Comparison of ENCODE assay signal across 26 mouse cellular contexts in genomic region chr13:118418163-118418562, GRCm38 (mm10). TPM values are rescaled to one million over a fixed set of nuclear protein-coding genes. Genes with fewer than 3 reads are reported as not detected.
A peak's percentile ranks its signal among the peaks of the same experiment; 100 is the strongest.
DNase-seq lines count a peak whose midpoint lies in the region; ATAC-seq and TF ChIP-seq lines count a peak whose summit lies in the region.
"Had no signal": no experiment of that assay in that cellular context is flagged by ENCODE, and none has a peak within 500 bp of the region (broad histone marks: within the 10 kb centered on the region; RNA-seq: fewer than 3 reads in every experiment).

No protein-coding gene starts in this region.

- H3K27me3 ChIP-seq in forebrain, postnatal 0 days (ENCODE audit: insufficient read depth, low read length), result no peaks in the 10 kb centered on the region
- no peaks in the 10 kb centered on the region for H3K27me3 ChIP-seq in forebrain, embryonic 10.5 days (ENCODE audit: poor library complexity, severe bottlenecking)
- no peaks in the 10 kb centered on the region for H3K27me3 ChIP-seq in midbrain, embryonic 14.5 days (ENCODE audit: control insufficient read depth, insufficient read depth, low read length)
- no peaks in the 10 kb centered on the region for H3K27me3 ChIP-seq in midbrain, embryonic 11.5 days (ENCODE audit: control insufficient read depth, insufficient read depth, low read length)
- H3K27me3 ChIP-seq in hindbrain, embryonic 11.5 days (ENCODE audit: control insufficient read depth, insufficient read depth, low read length), result no peaks in the 10 kb centered on the region
- H3K27me3 ChIP-seq: embryonic facial prominence, embryonic 12.5 days; embryonic facial prominence, embryonic 15.5 days; forebrain, embryonic 15.5 days; hindbrain, embryonic 13.5 days; intestine, embryonic 15.5 days had no signal

- DNase-seq in forebrain, postnatal 0 days, result peak; percentile 3
- no peak for DNase-seq in forebrain, embryonic 10.5 days (ENCODE audit: extremely low spot score, low spot score)
- peak; percentile 21 for DNase-seq in midbrain, embryonic 14.5 days
- DNase-seq in midbrain, embryonic 11.5 days (ENCODE audit: low spot score, missing footprints), result no peak
- peak; percentile 24 for DNase-seq in brain, embryonic 14.5 days (ENCODE audit: low read depth)
- no peak for DNase-seq in hindbrain, embryonic 11.5 days (ENCODE audit: low spot score)
- DNase-seq: adrenal gland, postnatal 10 days; adrenal gland, postnatal 36 days; cerebellum, adult 11 months; cerebellum, adult 2 months; cerebellum, adult 9-11 months; cerebellum, postnatal 25 days; gastrocnemius, adult 2 months; gastrocnemius, postnatal 14 days; heart, adult 11 months had no signal

- WGBS in forebrain, postnatal 0 days, result 21% methylated on average over 4 of the region's 4 CpGs
- WGBS in forebrain, embryonic 10.5 days, result 71% methylated on average over 4 of the region's 4 CpGs
- WGBS in midbrain, embryonic 14.5 days, result 31% methylated on average over 4 of the region's 4 CpGs
- 59% methylated on average over 4 of the region's 4 CpGs for WGBS in midbrain, embryonic 11.5 days
- 41% methylated on average over 4 of the region's 4 CpGs for WGBS in hindbrain, embryonic 11.5 days

- no peak overlapping the region for H3K27ac ChIP-seq in forebrain, postnatal 0 days (ENCODE audit: low read depth, low read length)
- no peak overlapping the region for H3K27ac ChIP-seq in forebrain, embryonic 10.5 days
- no peak overlapping the region for H3K27ac ChIP-seq in midbrain, embryonic 14.5 days (replicated peaks; ENCODE audit: low read depth, low read length)
- H3K27ac ChIP-seq in midbrain, embryonic 11.5 days (ENCODE audit: low read depth, low read length), result no peak overlapping the region
- no peak overlapping the region for H3K27ac ChIP-seq in hindbrain, embryonic 11.5 days (ENCODE audit: low read depth, low read length)
- H3K27ac ChIP-seq: embryonic facial prominence, embryonic 12.5 days; embryonic facial prominence, embryonic 15.5 days; forebrain, embryonic 15.5 days; gastrocnemius, adult 2 months; hindbrain, embryonic 13.5 days; intestine, embryonic 15.5 days had no signal

- peak; percentile 47; the same call in 1 of the 2 replicates for ATAC-seq in forebrain, postnatal 0 days
- ATAC-seq in midbrain, embryonic 14.5 days (ENCODE audit: low FRiP score, low TSS enrichment), result no peak
- no peak for ATAC-seq in midbrain, embryonic 11.5 days (ENCODE audit: low FRiP score)
- ATAC-seq in hindbrain, embryonic 11.5 days (ENCODE audit: low FRiP score), result no peak
- ATAC-seq: forebrain, embryonic 15.5 days; hindbrain, embryonic 16.5 days; intestine, embryonic 15.5 days; Patski had no signal

- H3K9me3 ChIP-seq in forebrain, postnatal 0 days (ENCODE audit: low read length), result no peaks in the 10 kb centered on the region
- no peaks in the 10 kb centered on the region for H3K9me3 ChIP-seq in forebrain, embryonic 10.5 days
- H3K9me3 ChIP-seq in midbrain, embryonic 14.5 days (ENCODE audit: control insufficient read depth, low read length), result no peaks in the 10 kb centered on the region
- H3K9me3 ChIP-seq in midbrain, embryonic 11.5 days (ENCODE audit: control insufficient read depth, low read length), result no peaks in the 10 kb centered on the region
- H3K9me3 ChIP-seq in hindbrain, embryonic 11.5 days (ENCODE audit: control insufficient read depth, low read length), result no peaks in the 10 kb centered on the region
- H3K9me3 ChIP-seq: embryonic facial prominence, embryonic 12.5 days; embryonic facial prominence, embryonic 15.5 days; forebrain, embryonic 15.5 days; G1E; hindbrain, embryonic 13.5 days; intestine, embryonic 15.5 days had no signal

- no peak for TF ChIP-seq CTCF in forebrain, postnatal 0 days (IDR thresholded peaks at IDR 0.05; ENCODE audit: low read depth)
- TF ChIP-seq CTCF in brain, embryonic 14.5 days (IDR thresholded peaks at IDR 0.05; ENCODE audit: borderline replicate concordance, extremely low read depth, insufficient read depth, insufficient read length), result no peak

- no peak overlapping the region for H3K4me3 ChIP-seq in forebrain, postnatal 0 days (ENCODE audit: low read depth, low read length)
- no peak overlapping the region for H3K4me3 ChIP-seq in forebrain, embryonic 10.5 days
- no peak overlapping the region for H3K4me3 ChIP-seq in midbrain, embryonic 14.5 days (replicated peaks; ENCODE audit: low read depth, low read length)
- H3K4me3 ChIP-seq in midbrain, embryonic 11.5 days (ENCODE audit: low read depth, low read length), result no peak overlapping the region
- H3K4me3 ChIP-seq in hindbrain, embryonic 11.5 days (ENCODE audit: low read depth, low read length), result no peak overlapping the region
- H3K4me3 ChIP-seq: embryonic facial prominence, embryonic 12.5 days; embryonic facial prominence, embryonic 15.5 days; forebrain, embryonic 15.5 days; gastrocnemius, adult 2 months; hindbrain, embryonic 13.5 days; intestine, embryonic 15.5 days had no signal

- H3K9ac ChIP-seq in forebrain, postnatal 0 days, result no peak overlapping the region
- H3K9ac ChIP-seq in midbrain, embryonic 14.5 days (replicated peaks; ENCODE audit: low read length), result no peak overlapping the region
- no peak overlapping the region for H3K9ac ChIP-seq in midbrain, embryonic 11.5 days (ENCODE audit: low read length)
- no peak overlapping the region for H3K9ac ChIP-seq in hindbrain, embryonic 11.5 days (ENCODE audit: low read depth, low read length)
- H3K9ac ChIP-seq: embryonic facial prominence, embryonic 12.5 days; embryonic facial prominence, embryonic 15.5 days; forebrain, embryonic 15.5 days; hindbrain, embryonic 13.5 days; intestine, embryonic 15.5 days had no signal

- no peaks in the 10 kb centered on the region for H3K4me1 ChIP-seq in forebrain, postnatal 0 days (ENCODE audit: insufficient read depth)
- H3K4me1 ChIP-seq in forebrain, embryonic 10.5 days, result no peaks in the 10 kb centered on the region
- H3K4me1 ChIP-seq in midbrain, embryonic 14.5 days (ENCODE audit: control insufficient read depth, insufficient read depth, low read length), result no peaks in the 10 kb centered on the region
- peaks cover 4% of the 10 kb centered on the region; the same call in 1 of the 2 replicates for H3K4me1 ChIP-seq in midbrain, embryonic 11.5 days (ENCODE audit: control insufficient read depth, insufficient read depth, low read length)
- no peaks in the 10 kb centered on the region for H3K4me1 ChIP-seq in hindbrain, embryonic 11.5 days (replicated peaks; ENCODE audit: control insufficient read depth, insufficient read depth, low read length)
- H3K4me1 ChIP-seq: embryonic facial prominence, embryonic 12.5 days; embryonic facial prominence, embryonic 15.5 days; hindbrain, embryonic 13.5 days; intestine, embryonic 15.5 days had no signal

- TF ChIP-seq POLR2A in brain, embryonic 14.5 days (IDR thresholded peaks at IDR 0.05; ENCODE audit: borderline replicate concordance, extremely low read depth, insufficient read depth, insufficient read length, poor library complexity, severe bottlenecking), result no peak

- H3K36me3 ChIP-seq in forebrain, postnatal 0 days (ENCODE audit: insufficient read depth), result no peaks in the 10 kb centered on the region
- H3K36me3 ChIP-seq in forebrain, embryonic 10.5 days (replicated peaks), result no peaks in the 10 kb centered on the region
- no peaks in the 10 kb centered on the region for H3K36me3 ChIP-seq in midbrain, embryonic 14.5 days (ENCODE audit: control insufficient read depth, insufficient read depth, low read length)
- no peaks in the 10 kb centered on the region for H3K36me3 ChIP-seq in midbrain, embryonic 11.5 days (ENCODE audit: control insufficient read depth, insufficient read depth, low read length)
- H3K36me3 ChIP-seq in hindbrain, embryonic 11.5 days (ENCODE audit: control insufficient read depth, insufficient read depth, low read length), result no peaks in the 10 kb centered on the region
- H3K36me3 ChIP-seq: embryonic facial prominence, embryonic 12.5 days; embryonic facial prominence, embryonic 15.5 days; forebrain, embryonic 15.5 days; G1E; hindbrain, embryonic 13.5 days; intestine, embryonic 15.5 days had no signal

- no peak overlapping the region for H3K4me2 ChIP-seq in forebrain, postnatal 0 days (ENCODE audit: low read depth)
- no peak overlapping the region for H3K4me2 ChIP-seq in midbrain, embryonic 14.5 days (ENCODE audit: low read length)
- no peak overlapping the region for H3K4me2 ChIP-seq in midbrain, embryonic 11.5 days
- H3K4me2 ChIP-seq in hindbrain, embryonic 11.5 days (replicated peaks; ENCODE audit: low read depth, low read length), result no peak overlapping the region
- H3K4me2 ChIP-seq: embryonic facial prominence, embryonic 12.5 days; embryonic facial prominence, embryonic 15.5 days; forebrain, embryonic 15.5 days; heart, embryonic 11.5 days; hindbrain, embryonic 13.5 days; intestine, embryonic 15.5 days had no signal

RNA-seq across cellular contexts. Expression of gene Mrps30, which starts 31.1 kb away (rescaled TPM):
- total RNA-seq in forebrain, postnatal 0 days (2014; rRNA removed), result 20.5 and 24.2 TPM in 2 replicates
- 31.1 and 37.5 TPM in 2 replicates for polyA plus RNA-seq in forebrain, postnatal 0 days (2015; fragmentation: Nextera tagmentation; extraction: Ambion mirVana)
- 36.9 and 40.8 TPM in 2 replicates for polyA plus RNA-seq in forebrain, embryonic 10.5 days (2016; fragmentation: Nextera tagmentation; extraction: Ambion mirVana)
- polyA plus RNA-seq in midbrain, embryonic 14.5 days (2014; fragmentation: Nextera tagmentation; extraction: Ambion mirVana), result 27.2 TPM in 2 replicates
- 37.5 and 38.8 TPM in 2 replicates for polyA plus RNA-seq in midbrain, embryonic 11.5 days (2014; fragmentation: Nextera tagmentation; extraction: Ambion mirVana)
- polyA plus RNA-seq in brain, embryonic 14.5 days (2012; rRNA removed), result 18.6 and 19.9 TPM in 2 replicates
- 37.7 and 37.8 TPM in 2 replicates for polyA plus RNA-seq in hindbrain, embryonic 11.5 days (2014; fragmentation: Nextera tagmentation; extraction: Ambion mirVana)

RNA-seq across cellular contexts. Expression of gene B430218F22Rik, which starts 31.7 kb away (rescaled TPM):
- 0.43 and 1.0 TPM in 2 replicates for total RNA-seq in forebrain, postnatal 0 days (2014; rRNA removed)
- 1.7 and 2.7 TPM in 2 replicates for polyA plus RNA-seq in forebrain, postnatal 0 days (2015; fragmentation: Nextera tagmentation; extraction: Ambion mirVana)
- 0.84 and 1.2 TPM in 2 replicates for polyA plus RNA-seq in forebrain, embryonic 10.5 days (2016; fragmentation: Nextera tagmentation; extraction: Ambion mirVana)
- polyA plus RNA-seq in midbrain, embryonic 14.5 days (2014; fragmentation: Nextera tagmentation; extraction: Ambion mirVana), result 1.8 and 1.9 TPM in 2 replicates
- polyA plus RNA-seq in midbrain, embryonic 11.5 days (2014; fragmentation: Nextera tagmentation; extraction: Ambion mirVana), result 0.41 and 0.94 TPM in 2 replicates
- 0.45 and 0.52 TPM in 2 replicates for polyA plus RNA-seq in brain, embryonic 14.5 days (2012; rRNA removed)
- polyA plus RNA-seq in hindbrain, embryonic 11.5 days (2014; fragmentation: Nextera tagmentation; extraction: Ambion mirVana), result 0.61 and 1.2 TPM in 2 replicates
- total RNA-seq: adrenal gland, postnatal 36 days; gastrocnemius, adult 2 months; gastrocnemius, postnatal 14 days; gastrocnemius, postnatal 4 days; hematopoietic stem cell, adult 5-6 weeks had no signal

Comparison
In these comparisons a context has a peak if more than half of its experiments do, and no peak if none do; other contexts are left out.
1. DNase-seq: peak in forebrain, postnatal 0 days (single experiment), midbrain, embryonic 14.5 days (single experiment) and brain, embryonic 14.5 days (single experiment); none in forebrain, embryonic 10.5 days (single experiment), midbrain, embryonic 11.5 days (single experiment) and hindbrain, embryonic 11.5 days (single experiment).